Mouse (Mus musculus) hindbrain, embryonic 13.5 days (tissue): ENCODE data around the gene Megf11. TPM values are rescaled to one million over a fixed set of nuclear protein-coding genes. Genes with fewer than 3 reads are reported as not detected.

Experiments used
- ATAC-seq: fragments of 200-750 bp; cut with Nextera tagmentation; 2 replicates; pipeline ENCODE4 v1.8.0; 2017; ENCODE audit warnings: moderate TSS enrichment; ENCODE audit not compliant: low FRiP score
- H3K27ac ChIP-seq: fragments of 300-500 bp; sonication (generic); 2 replicates; pipeline ENCODE4 v1.5.1; 2015; ENCODE audit warnings: inconsistent platforms, mild to moderate bottlenecking, moderate library complexity
- H3K27me3 ChIP-seq: fragments of 300-500 bp; sonication (generic); 2 replicates; pipeline ENCODE4 v1.6.1; 2015; ENCODE audit warnings: mild to moderate bottlenecking, inconsistent platforms
- H3K36me3 ChIP-seq: fragments of 300-500 bp; sonication (generic); 2 replicates; pipeline ENCODE4 v1.6.1; 2015; ENCODE audit warnings: mild to moderate bottlenecking, inconsistent platforms
- H3K4me1 ChIP-seq: fragments of 300-500 bp; sonication (generic); replicated peaks from 2 replicates; pipeline ENCODE4 v1.6.1; 2015; ENCODE audit warnings: inconsistent platforms
- H3K4me2 ChIP-seq: fragments of 300-500 bp; sonication (generic); 2 replicates; pipeline ENCODE4 v1.6.1; 2015; ENCODE audit warnings: inconsistent platforms, mild to moderate bottlenecking, moderate library complexity
- H3K4me3 ChIP-seq: fragments of 300-500 bp; sonication (generic); 2 replicates; pipeline ENCODE4 v1.5.1; 2015; ENCODE audit warnings: mild to moderate bottlenecking, inconsistent platforms
- H3K9ac ChIP-seq: fragments of 300-500 bp; sonication (generic); 2 replicates; pipeline ENCODE4 v1.6.1; 2015; ENCODE audit warnings: mild to moderate bottlenecking, inconsistent platforms
- H3K9me3 ChIP-seq: fragments of 300-500 bp; sonication (generic); 2 replicates; pipeline ENCODE4 v1.6.1; 2016; ENCODE audit warnings: inconsistent platforms
- WGBS: fragments of 180-500 bp; shearing (Covaris S2); methylation state at CpG from one replicate; pipeline ENCODE4 v1.1.7; 2015; 5-methylcytosine and 5-hydroxymethylcytosine counted together
- polyA plus RNA-seq: library from polyadenylated mRNA; unstranded; fragments of >200 nt; fragmentation: Nextera tagmentation; extraction: Ambion mirVana; gene quantifications from 2 replicates; pipeline ENCODE4 v1.2.1, GENCODE M21; 2015

Gene Megf11
- polyA plus RNA-seq, 1 experiment from 2014 or later, result 15.7 TPM

DNA sequence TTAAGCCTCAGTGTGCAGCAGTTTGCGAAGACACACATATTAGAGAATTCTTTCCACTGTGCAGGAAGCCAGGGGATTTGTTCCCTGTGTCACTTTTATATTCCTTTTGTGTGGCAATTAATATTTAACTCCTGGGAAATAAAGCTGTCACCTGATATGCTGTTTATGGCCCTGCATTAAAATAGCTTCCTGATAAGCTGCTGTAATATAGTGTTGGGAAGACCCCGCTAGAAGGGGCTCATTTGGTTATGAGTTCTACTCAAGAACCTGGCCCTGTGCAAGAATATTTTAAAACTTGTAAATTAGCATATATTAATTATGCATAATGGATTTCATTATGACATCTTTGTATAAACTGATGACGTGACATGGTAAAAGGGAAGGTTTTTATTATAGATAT, 191.7 kb downstream of the Megf11 start:
- no peak overlapping the region for H3K4me3 ChIP-seq
- ATAC-seq, result no peak
- H3K9me3 ChIP-seq, result no peaks in the 10 kb centered on the region
- H3K4me2 ChIP-seq, result no peak overlapping the region
- H3K27me3 ChIP-seq, result no peaks in the 10 kb centered on the region
- H3K4me1 ChIP-seq, result peaks cover 48% of the 10 kb centered on the region
- peak overlapping the region; percentile 73; the same call in 1 of the 2 replicates for H3K27ac ChIP-seq
- no peaks in the 10 kb centered on the region for H3K36me3 ChIP-seq
- H3K9ac ChIP-seq, result no peak overlapping the region
- 75% methylated on average over 3 of the region's 3 CpGs for WGBS

DNA sequence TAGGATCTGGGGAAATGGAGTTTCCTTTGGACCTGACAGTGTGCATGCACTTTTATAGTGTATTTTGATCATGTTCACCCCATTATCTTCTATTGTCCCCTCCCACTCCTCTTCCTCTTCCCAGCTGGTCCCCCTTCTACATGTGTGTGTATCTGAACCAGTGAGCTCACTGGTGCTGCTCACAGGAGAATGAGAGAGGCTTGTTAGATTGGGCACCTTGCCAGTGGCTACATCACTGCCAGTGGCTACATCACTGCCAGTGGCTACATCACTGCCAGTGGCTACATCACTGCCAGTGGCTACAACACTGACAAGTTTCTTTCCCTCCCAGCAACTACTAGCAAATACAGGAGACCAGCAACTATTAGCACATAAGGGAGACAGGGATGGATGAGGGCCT, 192.6 kb downstream of the Megf11 start:
- Histone ChIP-seq H3K9me3 (no peaks in the 10 kb centered on the region), H3K4me3 (no peak overlapping the region), H3K4me1 (peaks cover 41% of the 10 kb centered on the region), H3K27me3 (no peaks in the 10 kb centered on the region), H3K36me3 (no peaks in the 10 kb centered on the region), H3K27ac (no peak overlapping the region), H3K4me2 (no peak overlapping the region), H3K9ac (no peak overlapping the region)
- ATAC-seq, result no peak

GRCm38 (mm10) chr9:64579306-64579705, 193.9 kb downstream of the Megf11 start:
- Histone ChIP-seq H3K4me1 (peaks cover 41% of the 10 kb centered on the region), H3K27me3 (no peaks in the 10 kb centered on the region), H3K27ac (no peak overlapping the region)

GRCm38 (mm10) chr9:64586292-64586691, 200.9 kb downstream of the Megf11 start:
- no peak overlapping the region for H3K9ac ChIP-seq
- H3K27ac ChIP-seq, result no peak overlapping the region
- H3K4me1 ChIP-seq, result 0 out of 2 replicates have a peak, but pooled peaks cover 5% of the 10 kb centered on the region
- 80% methylated on average over 5 of the region's 5 CpGs for WGBS
- no peak overlapping the region for H3K4me2 ChIP-seq
- no peak for ATAC-seq
- H3K27me3 ChIP-seq, result peaks cover 4% of the 10 kb centered on the region; the same call in 1 of the 2 replicates
- no peak overlapping the region for H3K4me3 ChIP-seq
- H3K9me3 ChIP-seq, result no peaks in the 10 kb centered on the region
- H3K36me3 ChIP-seq, result no peaks in the 10 kb centered on the region

More at GRCm38 (mm10) chr9:64579306-64579705, 193.9 kb downstream of the Megf11 start:
- no peaks in the 10 kb centered on the region for H3K36me3 ChIP-seq
- ATAC-seq, result no peak
- WGBS, result 85% methylated on average over 1 of the region's 1 CpGs
- H3K4me2 ChIP-seq, result no peak overlapping the region
- no peak overlapping the region for H3K9ac ChIP-seq
- H3K9me3 ChIP-seq, result no peaks in the 10 kb centered on the region
- no peak overlapping the region for H3K4me3 ChIP-seq

DNA sequence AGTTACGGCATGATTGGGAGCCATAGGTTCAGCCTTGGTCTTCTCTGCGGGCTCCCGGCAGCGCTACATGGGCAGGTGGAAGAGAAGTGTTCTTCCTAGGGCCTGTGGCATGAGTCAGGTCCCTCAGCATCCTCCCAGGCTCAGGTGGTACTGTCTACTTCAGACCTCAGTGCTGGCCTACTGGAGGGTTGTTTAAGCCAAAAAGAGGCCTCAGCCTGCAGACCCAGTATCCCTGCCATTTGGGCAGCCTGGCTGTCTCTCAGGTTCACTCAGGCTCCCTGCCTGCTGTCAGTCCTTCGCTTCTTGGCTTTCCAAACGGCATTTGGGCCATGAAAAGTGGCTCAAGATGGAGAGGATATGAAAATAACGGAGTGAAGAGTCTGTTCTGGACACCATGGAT, 202.6 kb downstream of the Megf11 start:
- Histone ChIP-seq H3K9ac (no peak overlapping the region), H3K9me3 (no peaks in the 10 kb centered on the region), H3K27me3 (peaks cover 6% of the 10 kb centered on the region; the same call in 1 of the 2 replicates), H3K4me1 (peaks cover 14% of the 10 kb centered on the region), H3K36me3 (no peaks in the 10 kb centered on the region), H3K27ac (no peak overlapping the region), H3K4me3 (no peak overlapping the region), H3K4me2 (no peak overlapping the region)
- 88% methylated on average over 7 of the region's 7 CpGs for WGBS
- ATAC-seq, result no peak

DNA sequence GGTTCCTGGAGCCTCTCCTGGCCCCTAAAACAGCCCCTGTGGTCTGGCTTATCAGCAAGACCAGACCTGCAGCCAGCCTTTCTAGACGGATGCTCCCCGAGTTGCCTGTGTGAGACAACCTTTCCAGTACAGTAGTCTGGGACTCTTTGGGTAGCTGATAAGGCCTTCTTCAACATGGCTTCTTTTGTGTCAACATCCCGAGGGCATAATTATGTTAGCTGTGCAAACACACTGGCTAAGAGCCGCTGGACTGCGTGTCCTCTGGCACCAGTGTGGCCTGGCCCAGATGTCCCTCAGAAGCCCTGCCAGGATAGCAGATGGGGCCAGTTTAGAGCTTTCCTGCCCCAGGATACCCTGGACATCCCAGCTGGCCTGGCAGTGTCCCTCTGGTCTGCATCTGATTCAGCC, 205.2 kb downstream of the Megf11 start:
- peaks cover 33% of the 10 kb centered on the region for H3K4me1 ChIP-seq
- no peaks in the 10 kb centered on the region for H3K36me3 ChIP-seq
- no peak overlapping the region for H3K4me3 ChIP-seq
- H3K9me3 ChIP-seq, result no peaks in the 10 kb centered on the region
- H3K27me3 ChIP-seq, result peaks cover 8% of the 10 kb centered on the region; the same call in 1 of the 2 replicates
- no peak overlapping the region for H3K4me2 ChIP-seq
- H3K9ac ChIP-seq, result no peak overlapping the region
- 55% methylated on average over 5 of the region's 5 CpGs for WGBS
- ATAC-seq, result no peak
- H3K27ac ChIP-seq, result no peak overlapping the region; the same call in 1 of the 2 replicates

GRCm38 (mm10) chr9:64591436-64591835, 206.0 kb downstream of the Megf11 start:
- Histone ChIP-seq H3K9me3 (no peaks in the 10 kb centered on the region), H3K27ac (no peak overlapping the region), H3K9ac (no peak overlapping the region), H3K4me2 (no peak overlapping the region), H3K36me3 (no peaks in the 10 kb centered on the region), H3K4me1 (peaks cover 34% of the 10 kb centered on the region), H3K4me3 (no peak overlapping the region), H3K27me3 (peaks cover 8% of the 10 kb centered on the region; the same call in 1 of the 2 replicates)
- WGBS, result 88% methylated on average over 1 of the region's 1 CpGs
- no peak for ATAC-seq

GRCm38 (mm10) chr9:64594442-64594841, 209.0 kb downstream of the Megf11 start:
- Histone ChIP-seq H3K27ac (0 out of 2 replicates have a peak overlapping the region, but pooled peaks have one; percentile 63), H3K4me1 (peaks cover 39% of the 10 kb centered on the region), H3K9ac (no peak overlapping the region), H3K9me3 (no peaks in the 10 kb centered on the region), H3K4me3 (no peak overlapping the region), H3K36me3 (no peaks in the 10 kb centered on the region), H3K27me3 (0 out of 2 replicates have a peak, but pooled peaks cover 5% of the 10 kb centered on the region), H3K4me2 (no peak overlapping the region)
- ATAC-seq, result no peak
- 61% methylated on average over 8 of the region's 8 CpGs for WGBS

DNA sequence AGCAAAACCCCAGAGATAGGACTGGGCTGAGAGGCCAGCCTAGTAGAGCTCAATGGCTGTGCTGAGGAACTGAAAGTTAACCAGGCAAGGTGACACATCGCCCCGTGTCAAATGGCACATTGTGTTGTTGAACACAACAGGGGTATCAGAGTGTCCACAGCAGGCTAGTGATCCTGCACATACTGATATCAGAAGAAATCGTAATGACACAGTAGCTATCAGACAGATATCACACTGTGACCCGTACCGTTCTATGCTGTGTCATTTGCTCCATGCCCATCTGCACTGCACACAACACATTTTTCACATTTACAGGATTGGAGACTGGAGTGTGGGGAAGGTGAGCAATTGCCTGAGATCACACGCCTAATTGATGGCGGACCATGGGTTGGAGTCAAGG, 213.0 kb downstream of the Megf11 start:
- Histone ChIP-seq H3K4me1 (peaks cover 25% of the 10 kb centered on the region), H3K27ac (no peak overlapping the region), H3K27me3 (peaks cover 10% of the 10 kb centered on the region; the same call in 1 of the 2 replicates), H3K4me2 (no peak overlapping the region), H3K9me3 (no peaks in the 10 kb centered on the region), H3K36me3 (no peaks in the 10 kb centered on the region), H3K4me3 (no peak overlapping the region), H3K9ac (no peak overlapping the region)
- 91% methylated on average over 7 of the region's 7 CpGs for WGBS
- ATAC-seq, result no peak

GRCm38 (mm10) chr9:64600731-64601130, 215.3 kb downstream of the Megf11 start:
- no peaks in the 10 kb centered on the region for H3K9me3 ChIP-seq
- ATAC-seq, result no peak
- H3K4me2 ChIP-seq, result no peak overlapping the region
- no peak overlapping the region for H3K9ac ChIP-seq
- H3K36me3 ChIP-seq, result no peaks in the 10 kb centered on the region
- peaks cover 33% of the 10 kb centered on the region for H3K4me1 ChIP-seq
- H3K4me3 ChIP-seq, result no peak overlapping the region
- H3K27me3 ChIP-seq, result peaks cover 10% of the 10 kb centered on the region; the same call in 1 of the 2 replicates
- H3K27ac ChIP-seq, result no peak overlapping the region
- 81% methylated on average over 2 of the region's 2 CpGs for WGBS

- ATAC-seq, result no peak
- peaks cover 47% of the 10 kb centered on the region for H3K4me1 ChIP-seq
- H3K27ac ChIP-seq, result no peak overlapping the region
- H3K9me3 ChIP-seq, result no peaks in the 10 kb centered on the region
- H3K4me2 ChIP-seq, result no peak overlapping the region
- H3K36me3 ChIP-seq, result no peaks in the 10 kb centered on the region
- H3K4me3 ChIP-seq, result no peak overlapping the region
- peaks cover 10% of the 10 kb centered on the region; the same call in 1 of the 2 replicates for H3K27me3 ChIP-seq
- 97% methylated on average over 1 of the region's 1 CpGs for WGBS
- no peak overlapping the region for H3K9ac ChIP-seq
Measured at GRCm38 (mm10) chr9:64602895-64603294, 217.5 kb downstream of the Megf11 start.

GRCm38 (mm10) chr9:64604217-64604711, 218.8 kb downstream of the Megf11 start:
- peak; percentile 22; the same call in 1 of the 2 replicates for ATAC-seq
- no peak overlapping the region for H3K4me2 ChIP-seq
- 50% methylated on average over 7 of the region's 7 CpGs for WGBS

GRCm38 (mm10) chr9:64605077-64605714, 219.8 kb downstream of the Megf11 start:
- Histone ChIP-seq H3K27ac (peak overlapping the region; percentile 74), H3K4me3 (no peak overlapping the region), H3K27me3 (peaks cover 16% of the 10 kb centered on the region; the same call in 1 of the 2 replicates), H3K9me3 (no peaks in the 10 kb centered on the region), H3K9ac (no peak overlapping the region), H3K4me2 (no peak overlapping the region), H3K4me1 (peaks cover 63% of the 10 kb centered on the region), H3K36me3 (no peaks in the 10 kb centered on the region)
- 59% methylated on average over 14 of the region's 14 CpGs for WGBS
- peak; percentile 55 for ATAC-seq

More at GRCm38 (mm10) chr9:64604217-64604711, 218.8 kb downstream of the Megf11 start:
- Histone ChIP-seq H3K9me3 (no peaks in the 10 kb centered on the region), H3K27me3 (peaks cover 16% of the 10 kb centered on the region; the same call in 1 of the 2 replicates), H3K4me3 (no peak overlapping the region), H3K27ac (peak overlapping the region; percentile 58; the same call in 1 of the 2 replicates), H3K4me1 (peaks cover 55% of the 10 kb centered on the region), H3K36me3 (no peaks in the 10 kb centered on the region), H3K9ac (no peak overlapping the region)
